Mouse (Mus musculus) brain, embryonic 18.5 days (tissue): ENCODE data around the gene Haao.

Experiments
- DNase-seq: peaks from one replicate; pipeline ENCODE4 v3.0.0-alpha.2; 2012; ENCODE audit warnings: low read depth, low spot score

The Haao gene

GRCm38 (mm10) chr17:83834120-83834519 is 13.6 kb downstream of the Haao start:
- no peak for DNase-seq

GRCm38 (mm10) chr17:83830616-83831292 is 17.0 kb downstream of the Haao start:
- no peak for DNase-seq

DNA sequence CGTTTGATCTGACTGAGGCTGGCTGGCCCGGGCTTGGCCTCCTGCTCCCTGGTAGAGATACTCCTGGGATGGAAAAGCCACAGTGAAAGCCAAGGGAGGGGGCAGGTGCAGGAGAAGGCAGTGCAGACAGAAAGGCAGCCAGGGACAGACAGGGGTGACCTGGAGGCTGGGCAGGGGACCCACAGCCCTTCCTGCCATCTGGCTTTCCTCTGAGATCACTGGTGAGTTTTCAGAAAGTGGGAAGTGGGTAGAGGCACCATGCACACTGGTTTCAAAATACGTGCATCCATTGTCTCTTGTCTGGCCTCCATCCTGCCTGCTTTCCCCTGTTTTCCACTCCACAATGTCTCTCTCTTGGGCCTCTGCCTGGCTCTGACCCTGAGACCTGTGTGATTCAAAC is 18.4 kb downstream of the Haao start:
- DNase-seq = no peak

- DNase-seq = no peak
Observed at GRCm38 (mm10) chr17:83823835-83824234, 23.9 kb downstream of the Haao start.

- DNase-seq = no peak
Observed at GRCm38 (mm10) chr17:83821876-83822275, 25.9 kb downstream of the Haao start.

- DNase-seq = no peak
Observed at GRCm38 (mm10) chr17:83820701-83821100, 27.1 kb downstream of the Haao start.

- DNase-seq = no peak
Observed at GRCm38 (mm10) chr17:83819503-83819902, 28.3 kb downstream of the Haao start.

DNA sequence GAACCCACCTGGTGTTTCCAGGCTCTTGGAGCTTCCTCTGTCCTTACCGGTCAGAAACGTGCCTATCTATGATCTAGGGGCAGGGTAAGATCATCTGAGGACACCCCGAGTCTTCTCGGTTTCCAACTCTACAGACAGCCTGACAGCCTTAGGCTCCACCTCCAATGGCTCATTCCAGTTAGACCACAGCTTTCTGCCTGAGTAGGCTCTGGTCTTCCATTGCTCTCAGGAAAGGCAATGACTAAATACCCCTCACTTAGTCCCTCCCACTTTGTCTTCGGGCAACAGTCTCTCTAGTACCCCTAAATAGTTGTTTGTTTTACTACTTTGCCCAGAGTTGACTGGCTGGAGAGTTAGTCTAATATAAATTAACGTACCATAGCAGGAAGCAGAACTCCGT is 30.8 kb downstream of the Haao start:
- no peak for DNase-seq

DNA sequence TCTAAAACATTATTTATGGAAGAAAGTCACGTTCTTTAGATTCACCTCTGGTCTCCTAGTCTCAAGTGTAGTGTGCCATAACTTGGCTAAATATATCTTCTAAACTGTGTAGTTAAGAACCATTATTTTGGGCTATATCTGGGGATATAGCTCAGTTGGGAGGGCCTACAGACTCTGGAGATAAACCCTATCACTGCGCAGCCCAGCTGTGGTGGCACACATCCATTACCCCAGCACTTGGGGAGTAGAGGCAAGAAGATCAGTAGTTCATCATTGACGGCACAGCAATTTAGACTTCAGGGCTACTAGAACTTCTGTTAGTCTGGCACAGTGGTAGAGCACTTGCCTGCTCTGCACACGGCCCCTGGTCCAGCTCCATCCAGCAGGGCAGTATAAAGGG is 34.7 kb downstream of the Haao start:
- no peak for DNase-seq

DNA sequence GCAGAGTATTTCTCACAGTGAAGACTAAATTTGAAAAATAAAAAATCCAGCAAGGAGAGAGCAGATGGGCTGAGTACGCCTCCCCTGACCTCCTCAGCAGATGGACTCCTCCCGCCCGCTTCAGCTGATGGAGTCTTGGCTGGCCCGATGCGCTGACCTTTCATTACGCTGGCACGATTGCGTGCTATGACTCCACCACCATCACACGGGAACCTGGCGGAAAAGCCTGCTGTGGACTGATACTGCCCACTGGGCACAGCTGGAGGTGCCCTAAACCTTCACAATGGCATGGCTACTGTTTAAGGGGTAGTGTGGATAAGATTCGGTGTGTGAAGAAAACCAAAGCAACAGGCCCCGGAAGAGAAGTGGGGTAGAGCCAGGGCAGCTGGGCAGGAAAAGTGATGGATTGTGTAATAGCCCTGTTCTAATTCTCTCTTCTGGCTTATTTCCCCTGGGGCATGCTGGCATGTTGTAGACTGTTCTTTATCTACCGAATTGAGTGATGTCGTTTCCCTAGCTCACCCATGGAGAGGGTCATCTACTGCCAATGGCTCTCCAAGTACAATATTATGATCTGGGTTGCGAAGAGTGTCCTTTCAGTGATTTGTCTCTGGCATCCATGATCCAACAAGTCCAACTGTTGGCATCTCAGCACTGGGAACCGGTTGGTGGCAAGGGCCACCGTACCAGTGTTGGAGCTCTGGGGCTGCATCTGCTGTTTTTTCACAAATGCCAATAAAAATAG is 35.4 kb downstream of the Haao start:
- no peak for DNase-seq

DNA sequence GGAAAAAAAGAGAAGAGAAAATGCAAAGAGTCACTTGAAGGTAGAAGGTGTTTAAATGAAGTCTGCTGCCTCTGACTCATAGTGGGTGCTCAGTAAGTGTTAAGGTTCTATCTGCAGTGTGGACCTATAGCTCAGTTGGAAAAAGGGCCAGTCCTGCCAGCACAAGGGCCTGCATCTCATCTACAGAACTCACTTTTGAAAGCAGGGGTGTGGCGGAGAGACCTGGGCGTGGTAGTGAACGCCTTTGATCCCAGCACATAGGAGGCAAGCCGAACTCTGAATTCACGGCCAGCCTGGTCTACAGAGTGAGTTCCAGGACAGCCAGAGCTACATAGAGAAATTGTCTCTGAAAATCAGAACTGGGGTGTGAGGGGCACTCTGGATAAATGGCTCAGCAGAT is 37.5 kb downstream of the Haao start:
- no peak for DNase-seq

DNA sequence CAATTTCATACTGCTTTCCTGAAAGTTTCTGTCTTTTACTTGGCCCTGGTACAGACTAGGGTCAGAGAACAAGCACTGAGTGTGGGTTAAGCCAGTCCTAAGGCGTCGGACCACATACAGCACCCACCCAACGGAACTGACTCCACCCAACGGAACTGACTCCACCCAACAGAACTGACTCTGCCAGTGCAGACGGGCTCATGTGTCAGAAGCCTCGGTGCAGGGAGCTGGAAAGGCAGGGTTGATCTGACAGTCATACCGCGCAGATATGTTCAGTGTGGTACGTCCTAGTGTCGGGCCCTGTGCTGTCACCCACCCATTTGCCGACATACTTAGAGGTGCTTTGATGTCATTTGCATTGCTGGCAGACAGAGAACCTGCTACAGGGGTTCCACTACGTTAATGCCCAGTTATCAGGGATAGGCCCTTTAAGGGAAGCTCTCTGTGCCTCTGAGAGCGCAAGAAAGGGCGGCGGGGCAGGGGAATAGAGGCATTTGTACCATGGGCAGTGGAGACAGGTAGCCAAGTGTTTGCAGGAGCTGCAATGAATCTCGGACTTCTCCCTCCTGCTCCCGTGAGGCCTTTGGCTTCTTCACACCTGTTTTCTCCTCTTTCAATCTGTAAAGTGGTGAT is 38.5 kb downstream of the Haao start:
- DNase-seq = no peak

DNA sequence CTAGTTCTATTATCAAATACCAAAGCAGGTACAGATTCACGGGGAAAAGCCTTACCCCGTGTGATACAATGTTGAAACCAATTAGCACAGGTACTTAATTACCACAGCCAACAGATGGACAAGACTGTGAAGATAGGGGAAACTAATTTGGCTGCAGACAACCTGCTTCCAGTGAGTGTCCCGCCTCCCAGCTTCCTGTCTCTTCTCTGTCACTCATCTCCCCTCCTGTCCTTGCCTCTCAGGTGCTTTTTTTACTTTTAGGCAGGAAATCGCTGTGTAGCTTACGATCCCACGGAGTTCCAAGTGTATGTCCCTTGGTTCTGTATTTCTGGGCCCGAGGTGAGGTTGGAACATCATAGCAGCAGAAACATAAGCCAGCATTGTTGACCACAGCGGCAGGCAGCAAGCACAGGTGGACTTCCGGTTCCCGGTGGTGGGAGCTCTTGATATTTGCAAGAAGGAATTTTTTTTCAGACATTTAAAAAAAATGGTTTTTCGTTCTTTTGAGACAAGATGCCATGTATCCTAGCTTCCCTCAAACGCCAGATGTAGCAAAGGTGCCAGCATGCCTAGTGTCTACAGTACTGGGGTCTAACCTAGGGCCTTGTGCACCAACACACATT is 39.2 kb downstream of the Haao start:
- DNase-seq = no peak

- DNase-seq = no peak
Observed at GRCm38 (mm10) chr17:83807778-83808398, 39.9 kb downstream of the Haao start.

- no peak for DNase-seq
Observed at GRCm38 (mm10) chr17:83807345-83807744, 40.4 kb downstream of the Haao start.

DNA sequence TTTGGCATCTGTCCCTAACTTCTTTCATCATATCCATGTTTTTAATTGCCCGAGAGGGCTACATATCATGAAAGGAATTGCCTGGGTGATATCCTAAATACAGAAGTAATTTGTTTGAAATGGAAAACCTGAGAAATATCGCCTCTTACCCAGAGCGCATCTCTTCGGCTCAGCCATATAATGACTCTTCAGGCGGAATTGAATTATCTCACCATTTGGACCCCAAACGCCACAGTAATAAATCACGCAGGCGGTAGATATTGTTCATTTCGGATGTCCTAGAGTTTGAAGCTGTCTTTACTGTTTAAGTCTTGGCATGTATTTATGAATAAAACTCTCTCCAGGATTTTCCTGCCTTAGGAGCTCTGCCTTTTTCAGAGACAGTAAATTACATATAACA is 42.7 kb downstream of the Haao start:
- DNase-seq = no peak

GRCm38 (mm10) chr17:83803987-83804386 is 43.8 kb downstream of the Haao start:
- DNase-seq = no peak

- no peak for DNase-seq
Observed at GRCm38 (mm10) chr17:83799506-83800050, 48.2 kb downstream of the Haao start.

DNA sequence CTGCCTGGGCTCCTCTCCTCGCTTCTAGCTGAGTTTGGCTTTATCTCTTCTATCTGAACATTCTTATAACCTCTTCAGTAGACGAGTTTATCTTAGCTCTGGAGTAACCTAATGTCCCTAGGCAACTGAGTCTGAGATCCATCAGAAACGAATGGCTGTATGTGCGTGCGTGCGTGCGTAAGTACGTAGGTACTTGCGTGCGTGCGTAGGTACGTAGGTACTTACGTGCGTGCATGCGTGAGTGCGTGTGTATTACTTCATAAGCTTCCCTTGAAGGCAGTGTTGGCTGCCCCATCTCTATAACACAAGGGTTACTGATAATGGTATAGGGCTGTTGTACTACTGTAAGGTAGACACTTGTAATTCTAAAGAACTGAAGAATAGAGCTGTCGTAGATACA is 52.6 kb downstream of the Haao start:
- DNase-seq = no peak

DNA sequence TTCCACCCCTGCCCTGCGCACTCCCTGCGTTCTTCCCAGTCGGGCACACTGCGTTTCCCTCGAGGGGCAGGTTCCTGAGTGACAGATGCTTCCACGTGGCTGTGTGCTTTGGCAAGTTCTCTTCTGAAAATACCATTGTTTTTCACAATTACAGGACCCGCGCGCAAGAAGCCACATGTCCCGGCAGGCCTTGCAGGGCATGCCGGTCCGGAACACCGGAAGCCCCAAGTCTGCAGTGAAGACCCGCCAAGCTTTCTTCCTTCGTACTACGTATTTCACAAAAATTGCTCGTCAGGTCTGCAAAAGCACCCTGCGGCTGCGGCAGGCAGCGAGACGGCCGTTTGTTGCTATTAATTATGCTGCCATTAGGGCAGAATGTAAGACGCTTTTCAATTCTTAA is 55.4 kb downstream of the Haao start:
- no peak for DNase-seq

DNA sequence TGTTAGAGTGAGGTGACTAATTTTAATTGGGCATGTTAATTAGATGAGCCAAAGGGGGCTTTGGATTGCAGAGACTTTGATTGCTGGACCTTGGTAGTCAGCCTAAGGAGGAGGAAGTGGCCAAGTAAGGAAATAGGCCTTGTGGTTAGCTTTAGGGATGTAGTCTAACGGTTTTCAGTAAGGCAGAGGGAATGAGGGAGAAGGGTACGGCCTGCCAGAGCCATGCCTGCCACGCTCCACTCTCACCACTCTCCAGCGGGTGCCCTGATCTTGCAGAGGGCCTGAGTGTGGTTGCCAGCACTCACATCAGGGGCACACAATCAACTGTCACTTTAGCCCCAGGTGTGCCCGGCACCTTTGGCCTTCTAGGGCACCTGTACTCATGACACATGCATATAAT is 57.6 kb downstream of the Haao start:
- DNase-seq = no peak

GRCm38 (mm10) chr17:83786418-83786817 is 61.3 kb downstream of the Haao start:
- DNase-seq = no peak
